In the genomic region with DNA sequence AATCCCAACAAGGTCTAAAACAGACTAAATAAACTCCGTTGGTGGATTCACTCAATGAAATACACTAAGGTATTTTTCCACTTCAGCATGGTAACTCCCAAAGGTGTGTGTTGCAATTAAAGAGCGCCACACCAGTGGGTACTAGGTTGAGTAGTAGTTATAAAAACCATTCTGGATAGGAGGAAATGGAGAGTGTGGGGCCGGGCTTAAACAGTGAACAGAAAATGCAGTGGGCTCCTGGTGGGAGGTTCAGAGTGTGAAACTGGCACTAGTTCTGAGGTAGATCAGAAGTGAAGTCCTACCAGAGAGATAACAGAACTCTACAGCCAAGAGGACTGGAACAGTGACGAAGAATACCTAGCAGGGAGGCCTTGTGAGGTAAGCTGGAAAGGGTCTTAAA, we compare ENCODE assay signal across 10 mouse cellular contexts. TPM values are rescaled to one million over a fixed set of nuclear protein-coding genes. Genes with fewer than 3 reads are reported as not detected.
DNase-seq lines count a peak whose midpoint lies in the region; ATAC-seq lines count a peak whose summit lies in the region.
"Had no signal": no experiment of that assay in that cellular context is flagged by ENCODE, and none has a peak within 500 bp of the region (broad histone marks: within the 10 kb centered on the region; RNA-seq: fewer than 3 reads in every experiment).

No protein-coding gene starts in this region.

- peak overlapping the region; percentile 58; the same call in 1 of the 2 replicates for H3K27ac ChIP-seq in lung, embryonic 16.5 days (ENCODE audit: low read length)
- peak overlapping the region; percentile 96 for H3K27ac ChIP-seq in limb, embryonic 15.5 days
- H3K27ac ChIP-seq in stomach, embryonic 16.5 days (ENCODE audit: low read length) = peak overlapping the region; percentile 87; the same call in 1 of the 2 replicates

- H3K4me2 ChIP-seq in lung, embryonic 16.5 days (ENCODE audit: low read depth, low read length) = peak overlapping the region; percentile 57
- peak overlapping the region; percentile 63 for H3K4me2 ChIP-seq in limb, embryonic 15.5 days
- H3K4me2 ChIP-seq in stomach, embryonic 16.5 days (ENCODE audit: low read depth, low read length) = peak overlapping the region; percentile 69

- no peaks in the 10 kb centered on the region for H3K27me3 ChIP-seq in lung, embryonic 16.5 days (ENCODE audit: control insufficient read depth, insufficient read depth, low read depth, low read length)
- H3K27me3 ChIP-seq in limb, embryonic 15.5 days = no peaks in the 10 kb centered on the region
- H3K27me3 ChIP-seq in stomach, embryonic 16.5 days (ENCODE audit: control insufficient read depth, insufficient read depth, low read length) = no peaks in the 10 kb centered on the region

- peak overlapping the region; percentile 91 for H3K4me3 ChIP-seq in lung, embryonic 16.5 days (ENCODE audit: low read length)
- H3K4me3 ChIP-seq in limb, embryonic 15.5 days = peak overlapping the region; percentile 95
- peak overlapping the region; percentile 93 for H3K4me3 ChIP-seq in stomach, embryonic 16.5 days (replicated peaks; ENCODE audit: low read length)

- H3K4me1 ChIP-seq in lung, embryonic 16.5 days (replicated peaks; ENCODE audit: control insufficient read depth, insufficient read depth, low read length) = peaks cover 10% of the 10 kb centered on the region
- H3K4me1 ChIP-seq in limb, embryonic 15.5 days = peaks cover 8% of the 10 kb centered on the region; the same call in 1 of the 2 replicates
- peaks cover 5% of the 10 kb centered on the region; the same call in 1 of the 2 replicates for H3K4me1 ChIP-seq in stomach, embryonic 16.5 days (ENCODE audit: control insufficient read depth, insufficient read depth, low read length)

- peaks cover 2% of the 10 kb centered on the region; the same call in 1 of the 2 replicates for H3K9me3 ChIP-seq in lung, embryonic 16.5 days (ENCODE audit: control insufficient read depth, low read length)
- no peaks in the 10 kb centered on the region; the same call in 1 of the 2 replicates for H3K9me3 ChIP-seq in limb, embryonic 15.5 days
- peaks cover 10% of the 10 kb centered on the region; the same call in 1 of the 2 replicates for H3K9me3 ChIP-seq in stomach, embryonic 16.5 days (replicated peaks; ENCODE audit: control insufficient read depth, low read length)

- H3K36me3 ChIP-seq in lung, embryonic 16.5 days (ENCODE audit: control insufficient read depth, insufficient read depth, low read length) = peaks cover 5% of the 10 kb centered on the region
- H3K36me3 ChIP-seq in limb, embryonic 15.5 days = peaks cover 12% of the 10 kb centered on the region; the same call in 1 of the 2 replicates
- H3K36me3 ChIP-seq in stomach, embryonic 16.5 days (ENCODE audit: control insufficient read depth, insufficient read depth, low read length) = no peaks in the 10 kb centered on the region

- peak; percentile 7 for DNase-seq in adrenal gland, postnatal 10 days
- DNase-seq in adrenal gland, adult 8-10 months = no peak
- no peak for DNase-seq in lung, postnatal 10 days
- DNase-seq in layer of hippocampus, postnatal 36 days = no peak
- no peak for DNase-seq in cerebellum, adult 8-10 months

- 79% methylated on average over 4 of the region's 4 CpGs for WGBS in lung, embryonic 16.5 days
- 76% methylated on average over 4 of the region's 4 CpGs for WGBS in limb, embryonic 15.5 days
- 80% methylated on average over 4 of the region's 4 CpGs for WGBS in stomach, embryonic 16.5 days

- no peak for ATAC-seq in lung, embryonic 16.5 days (ENCODE audit: low read depth)
- ATAC-seq in limb, embryonic 15.5 days (ENCODE audit: insufficient number of reproducible peaks, low FRiP score, low TSS enrichment, low read depth) = no peak
- ATAC-seq in stomach, embryonic 16.5 days (ENCODE audit: insufficient read depth, low FRiP score) = no peak

- no peak overlapping the region for H3K9ac ChIP-seq in lung, embryonic 16.5 days (ENCODE audit: low read length)
- no peak overlapping the region for H3K9ac ChIP-seq in limb, embryonic 15.5 days
- peak overlapping the region; percentile 82; the same call in 1 of the 2 replicates for H3K9ac ChIP-seq in stomach, embryonic 16.5 days (ENCODE audit: low read length)

RNA-seq across cellular contexts. Expression of gene Vamp3, which starts 0.9 kb away (rescaled TPM):
- 10 to 100 TPM; 87.4 to 91.7 TPM for total RNA-seq in adrenal gland, postnatal 10 days (2021)
- 10 to 100 TPM; 57.3 to 70.2 (median 63.4) TPM for total RNA-seq in adrenal gland, adult 8-10 months (2022)
- 131 and 140 TPM in 2 replicates for polyA plus RNA-seq in lung, embryonic 16.5 days (2015; fragmentation: Nextera tagmentation; extraction: Ambion mirVana)
- polyA plus RNA-seq in limb, embryonic 15.5 days (2015; fragmentation: Nextera tagmentation; extraction: Ambion mirVana) = 127 and 131 TPM in 2 replicates
- 131 and 144 TPM in 2 replicates for polyA plus RNA-seq in stomach, embryonic 16.5 days (2015; fragmentation: Nextera tagmentation; extraction: Ambion mirVana)
- 10 to 100 TPM; 33.6 to 34.5 TPM for total RNA-seq in layer of hippocampus, postnatal 36 days (2021)

RNA-seq across cellular contexts. Expression of gene Per3, which starts 14.2 kb away (rescaled TPM):
- 10 to 100 TPM; 25.6 to 39.7 TPM for total RNA-seq in adrenal gland, postnatal 10 days (2021)
- 10 to 100 TPM; 20.3 to 52.9 (median 30.9) TPM for total RNA-seq in adrenal gland, adult 8-10 months (2022)
- 9.2 and 11.2 TPM in 2 replicates for polyA plus RNA-seq in lung, embryonic 16.5 days (2015; fragmentation: Nextera tagmentation; extraction: Ambion mirVana)
- polyA plus RNA-seq in limb, embryonic 15.5 days (2015; fragmentation: Nextera tagmentation; extraction: Ambion mirVana) = 4.7 and 4.8 TPM in 2 replicates
- 5.6 and 5.9 TPM in 2 replicates for polyA plus RNA-seq in stomach, embryonic 16.5 days (2015; fragmentation: Nextera tagmentation; extraction: Ambion mirVana)
- total RNA-seq in layer of hippocampus, postnatal 36 days (2021) = 10 to 100 TPM; 30.1 to 39.4 TPM

RNA-seq across cellular contexts. Expression of gene Gm13090, which starts 30.7 kb away (rescaled TPM):
- total RNA-seq in adrenal gland, postnatal 10 days (2021) = not detected
- not detected for total RNA-seq in adrenal gland, adult 8-10 months (2022)
- polyA plus RNA-seq in lung, embryonic 16.5 days (2015; fragmentation: Nextera tagmentation; extraction: Ambion mirVana) = not detected in 2 replicates
- not detected in 2 replicates for polyA plus RNA-seq in limb, embryonic 15.5 days (2015; fragmentation: Nextera tagmentation; extraction: Ambion mirVana)
- polyA plus RNA-seq in stomach, embryonic 16.5 days (2015; fragmentation: Nextera tagmentation; extraction: Ambion mirVana) = not detected in 2 replicates
- not detected for total RNA-seq in layer of hippocampus, postnatal 36 days (2021)
- total RNA-seq: megakaryocyte-erythroid progenitor cell, adult 5-6 weeks had no signal
- polyA plus RNA-seq: thymus, adult 2 months had no signal
